Mouse (Mus musculus): Measurements from ENCODE around the gene Bmp2k. TPM values are rescaled to one million over a fixed set of nuclear protein-coding genes. Genes with fewer than 3 reads are reported as not detected.

Bmp2k gene
- polyA plus RNA-seq, 1 experiment from 2014 or later, result 11.2 TPM

GRCm38 (mm10) chr5:97097631-97098041 lies 100.1 kb downstream of the Bmp2k start:
- ATAC-seq (ENCODE audit: low FRiP score, low read depth), result no peak
- no peaks in the 10 kb centered on the region for H3K27me3 ChIP-seq (replicated peaks)
- no peak overlapping the region for H3K27ac ChIP-seq
- H3K4me3 ChIP-seq, result no peak overlapping the region
- H3K9ac ChIP-seq, result no peak overlapping the region
- H3K36me3 ChIP-seq, result peaks cover 39% of the 10 kb centered on the region
- no peak overlapping the region for H3K4me2 ChIP-seq (replicated peaks)
- no peaks in the 10 kb centered on the region for H3K4me1 ChIP-seq
- WGBS, result 74% methylated on average over 9 of the region's 9 CpGs
- no peaks in the 10 kb centered on the region for H3K9me3 ChIP-seq

- Histone ChIP-seq H3K27me3 (replicated peaks) (no peaks in the 10 kb centered on the region), H3K36me3 (peaks cover 38% of the 10 kb centered on the region), H3K9ac (no peak overlapping the region), H3K27ac (no peak overlapping the region), H3K4me3 (no peak overlapping the region), H3K4me1 (no peaks in the 10 kb centered on the region), H3K9me3 (no peaks in the 10 kb centered on the region), H3K4me2 (replicated peaks) (no peak overlapping the region)
- no peak for ATAC-seq (ENCODE audit: low FRiP score, low read depth)
- WGBS, result 94% methylated on average over 8 of the region's 8 CpGs
Observed at GRCm38 (mm10) chr5:97099954-97100353, 102.5 kb downstream of the Bmp2k start.

DNA sequence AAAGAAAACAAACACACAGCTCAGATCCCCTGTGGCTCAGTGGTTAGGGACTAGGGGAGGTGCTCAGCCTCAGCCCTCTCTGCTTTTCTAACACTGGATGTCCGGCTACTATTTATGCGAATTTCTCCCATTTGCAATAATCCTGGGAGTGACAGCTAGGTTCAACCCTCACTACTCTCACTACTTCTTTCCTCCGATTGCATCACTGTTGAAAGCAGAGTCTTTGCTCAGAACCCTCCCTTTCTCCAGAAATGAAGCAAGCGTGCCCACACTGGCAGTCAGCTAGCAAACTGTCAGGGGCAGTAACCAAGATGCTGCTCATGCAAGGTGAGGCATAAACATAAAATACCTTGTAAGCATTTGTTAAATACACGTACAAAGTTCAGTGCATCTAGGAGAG lies 110.8 kb downstream of the Bmp2k start:
- peaks cover 11% of the 10 kb centered on the region for H3K36me3 ChIP-seq
- H3K4me2 ChIP-seq (replicated peaks), result no peak overlapping the region
- no peaks in the 10 kb centered on the region for H3K9me3 ChIP-seq
- 90% methylated on average over 5 of the region's 5 CpGs for WGBS
- no peak for ATAC-seq (ENCODE audit: low FRiP score, low read depth)
- H3K9ac ChIP-seq, result no peak overlapping the region
- peaks cover 15% of the 10 kb centered on the region for H3K4me1 ChIP-seq
- H3K4me3 ChIP-seq, result no peak overlapping the region
- H3K27me3 ChIP-seq (replicated peaks), result no peaks in the 10 kb centered on the region
- H3K27ac ChIP-seq, result no peak overlapping the region

- Histone ChIP-seq H3K4me3 (peak overlapping the region; percentile 75), H3K9me3 (no peaks in the 10 kb centered on the region), H3K36me3 (peaks cover 11% of the 10 kb centered on the region), H3K27ac (no peak overlapping the region), H3K4me2 (replicated peaks) (peak overlapping the region; percentile 73), H3K4me1 (peaks cover 15% of the 10 kb centered on the region), H3K9ac (no peak overlapping the region; the same call in 1 of the 2 replicates), H3K27me3 (replicated peaks) (no peaks in the 10 kb centered on the region)
- 9% methylated on average over 2 of the region's 2 CpGs for WGBS
- ATAC-seq (ENCODE audit: low FRiP score, low read depth), result no peak
Observed at GRCm38 (mm10) chr5:97110133-97110532, 112.6 kb downstream of the Bmp2k start.

- ATAC-seq (ENCODE audit: low FRiP score, low read depth), result peak; percentile 1; the same call in 1 of the 2 replicates
- WGBS, result 9% methylated on average over 5 of the region's 5 CpGs
Observed at GRCm38 (mm10) chr5:97110697-97111096, 113.2 kb downstream of the Bmp2k start.

GRCm38 (mm10) chr5:97111207-97111910 lies 113.9 kb downstream of the Bmp2k start, which contains the start of gene Paqr3:
Gene Paqr3 (minus strand): TSS chr5:97111596.
- Histone ChIP-seq H3K36me3 (peaks cover 11% of the 10 kb centered on the region), H3K4me2 (replicated peaks) (peak within 1 kb of the TSS; percentile 73), H3K9ac (peak within 1 kb of the TSS; percentile 76), H3K4me1 (peaks cover 15% of the 10 kb centered on the region), H3K4me3 (peak within 1 kb of the TSS; percentile 75), H3K27ac (no peak within 1 kb of the TSS; the same call in 1 of the 2 replicates), H3K27me3 (replicated peaks) (no peaks in the 10 kb centered on the region), H3K9me3 (no peaks in the 10 kb centered on the region)
- peak; percentile 99 for ATAC-seq (ENCODE audit: low FRiP score, low read depth)
- under 1% methylated on average over 62 of the region's 62 CpGs for WGBS

More at GRCm38 (mm10) chr5:97110697-97111096, 113.2 kb downstream of the Bmp2k start:
- Histone ChIP-seq H3K9me3 (no peaks in the 10 kb centered on the region), H3K4me3 (peak overlapping the region; percentile 75), H3K4me1 (peaks cover 15% of the 10 kb centered on the region), H3K36me3 (peaks cover 11% of the 10 kb centered on the region), H3K9ac (peak overlapping the region; percentile 76), H3K27ac (no peak overlapping the region), H3K4me2 (replicated peaks) (peak overlapping the region; percentile 73), H3K27me3 (replicated peaks) (no peaks in the 10 kb centered on the region)

GRCm38 (mm10) chr5:97124977-97125376 lies 127.5 kb downstream of the Bmp2k start:
- H3K9ac ChIP-seq, result no peak overlapping the region
- 87% methylated on average over 12 of the region's 12 CpGs for WGBS
- H3K27ac ChIP-seq, result no peak overlapping the region
- H3K27me3 ChIP-seq (replicated peaks), result no peaks in the 10 kb centered on the region
- H3K36me3 ChIP-seq, result no peaks in the 10 kb centered on the region
- H3K4me3 ChIP-seq, result no peak overlapping the region
- no peaks in the 10 kb centered on the region for H3K4me1 ChIP-seq
- no peaks in the 10 kb centered on the region for H3K9me3 ChIP-seq
- ATAC-seq (ENCODE audit: low FRiP score, low read depth), result no peak
- H3K4me2 ChIP-seq (replicated peaks), result no peak overlapping the region

DNA sequence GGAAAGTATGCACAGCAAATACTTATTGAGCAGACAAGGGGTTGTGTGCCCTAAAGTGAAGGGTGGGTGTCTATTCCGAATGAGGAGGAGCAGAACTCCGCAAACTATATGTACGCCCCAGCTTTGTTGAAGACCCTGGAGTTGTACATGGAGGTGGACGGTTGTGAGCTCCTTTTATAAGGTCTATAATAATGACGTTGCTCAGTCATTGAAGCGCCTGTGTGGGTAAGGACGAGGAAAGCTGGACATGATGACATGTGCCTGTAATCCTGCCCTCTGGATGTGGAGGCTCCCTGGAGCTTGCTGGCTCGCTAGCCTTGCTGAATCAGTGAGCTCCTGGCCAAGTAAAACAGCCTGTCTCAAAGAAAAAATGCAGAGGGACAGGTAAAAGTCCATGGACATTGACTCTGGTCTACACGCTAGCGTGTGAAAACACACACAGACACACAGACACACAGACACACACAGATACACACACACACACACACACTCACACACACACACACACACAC lies 128.0 kb downstream of the Bmp2k start:
- no peaks in the 10 kb centered on the region for H3K27me3 ChIP-seq (replicated peaks)
- no peak overlapping the region for H3K4me3 ChIP-seq
- no peaks in the 10 kb centered on the region for H3K9me3 ChIP-seq
- H3K9ac ChIP-seq, result no peak overlapping the region
- H3K27ac ChIP-seq, result no peak overlapping the region
- ATAC-seq (ENCODE audit: low FRiP score, low read depth), result 0 out of 2 replicates have a peak, but pooled peaks have one; percentile 22
- 75% methylated on average over 10 of the region's 10 CpGs for WGBS
- H3K36me3 ChIP-seq, result no peaks in the 10 kb centered on the region
- no peak overlapping the region for H3K4me2 ChIP-seq (replicated peaks)
- no peaks in the 10 kb centered on the region for H3K4me1 ChIP-seq

DNA sequence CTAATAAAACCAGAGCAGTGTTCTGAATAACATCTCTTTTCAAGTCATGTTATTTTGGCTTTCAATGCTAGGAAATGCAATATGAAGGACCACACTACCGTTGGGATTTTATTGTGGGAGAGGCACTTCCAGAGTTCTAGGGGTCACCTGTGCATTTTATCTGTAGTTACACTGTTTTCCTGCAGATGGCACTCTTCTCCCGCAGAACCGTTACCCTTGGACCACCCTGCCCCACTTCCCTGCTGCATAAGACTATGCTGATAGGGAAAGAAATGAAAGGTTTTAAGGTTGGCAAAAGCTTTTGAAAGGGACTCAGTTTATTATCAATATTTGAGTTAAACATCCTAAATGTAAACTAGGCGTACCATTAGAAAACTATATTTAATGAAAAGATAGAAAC lies 128.5 kb downstream of the Bmp2k start:
- Histone ChIP-seq H3K27ac (no peak overlapping the region), H3K36me3 (no peaks in the 10 kb centered on the region), H3K4me1 (no peaks in the 10 kb centered on the region), H3K4me3 (no peak overlapping the region), H3K4me2 (replicated peaks) (no peak overlapping the region), H3K9me3 (no peaks in the 10 kb centered on the region), H3K27me3 (replicated peaks) (no peaks in the 10 kb centered on the region), H3K9ac (no peak overlapping the region)
- peak; percentile 77; the same call in 1 of the 2 replicates for ATAC-seq (ENCODE audit: low FRiP score, low read depth)
- 19% methylated on average over 4 of the region's 4 CpGs for WGBS

DNA sequence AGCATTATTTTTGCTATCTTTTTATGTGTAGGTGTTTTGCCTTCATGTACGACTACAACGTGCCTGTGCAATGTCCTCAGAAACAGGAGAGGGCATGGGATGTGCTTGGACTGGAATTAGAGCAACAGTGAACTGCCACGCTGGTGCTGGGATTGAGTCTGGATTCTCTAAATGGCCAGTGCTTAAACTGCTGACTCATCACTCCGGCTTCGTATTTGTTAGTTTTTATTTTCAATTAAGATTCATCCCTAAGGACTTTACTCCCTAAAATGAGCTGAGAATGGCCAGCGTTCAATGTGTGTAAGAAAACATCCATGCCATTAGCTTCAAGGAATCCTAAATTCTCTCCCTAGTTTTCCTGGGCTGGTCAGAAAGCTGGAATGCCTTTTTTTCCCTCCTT lies 129.8 kb downstream of the Bmp2k start:
- H3K9ac ChIP-seq, result no peak overlapping the region

DNA sequence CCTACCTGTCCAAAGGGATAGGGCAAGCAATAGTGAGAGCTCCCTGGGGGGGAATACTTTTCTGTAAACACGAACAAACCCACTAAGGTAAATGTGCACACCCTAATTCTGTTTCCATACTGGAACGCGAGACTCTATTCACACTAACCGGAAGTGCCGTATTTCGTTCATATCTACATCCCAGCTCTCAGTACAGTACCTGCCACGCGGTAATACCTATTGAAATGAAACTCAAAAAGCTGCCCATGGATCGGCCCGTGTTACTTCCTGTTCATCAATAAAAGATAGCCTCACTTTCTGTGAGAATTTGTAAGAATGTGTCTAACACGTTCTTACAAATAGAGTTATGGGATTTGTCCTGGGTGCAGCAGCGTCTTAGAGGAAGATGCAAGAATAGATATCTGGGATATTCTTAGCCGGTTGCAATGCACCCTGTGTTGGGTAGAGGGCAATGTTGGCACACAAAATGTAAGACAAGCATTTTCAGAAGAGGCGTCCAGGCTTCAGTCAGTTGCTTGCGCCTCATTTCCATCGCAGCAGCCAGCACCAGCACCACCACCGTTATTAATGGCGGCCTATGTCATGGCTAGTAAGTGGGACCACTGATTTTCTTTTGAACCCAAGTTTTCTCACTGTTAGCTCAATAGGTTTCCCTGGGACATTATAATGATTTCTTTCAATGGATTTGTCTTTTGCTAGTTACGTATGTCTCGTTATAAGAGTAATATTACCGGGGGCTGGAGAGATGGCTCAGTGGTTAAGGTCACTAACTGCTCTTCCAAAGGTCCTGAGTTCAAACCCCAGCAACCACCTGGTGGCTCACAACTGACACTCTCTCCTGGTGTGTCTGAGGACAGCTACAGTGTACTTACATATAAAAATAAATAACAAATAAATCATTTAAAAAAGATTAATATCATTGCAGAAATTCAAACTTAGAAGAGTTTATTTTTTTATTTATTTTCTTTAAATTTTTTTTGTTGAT lies 131.0 kb downstream of the Bmp2k start:
- H3K4me2 ChIP-seq (replicated peaks), result no peak overlapping the region

More for the DNA sequence above, 129.8 kb downstream of the Bmp2k start:
- Histone ChIP-seq H3K36me3 (no peaks in the 10 kb centered on the region), H3K4me3 (no peak overlapping the region), H3K9me3 (no peaks in the 10 kb centered on the region), H3K4me1 (no peaks in the 10 kb centered on the region), H3K27ac (no peak overlapping the region), H3K27me3 (replicated peaks) (no peaks in the 10 kb centered on the region), H3K4me2 (replicated peaks) (no peak overlapping the region)
- 84% methylated on average over 6 of the region's 6 CpGs for WGBS
- no peak for ATAC-seq (ENCODE audit: low FRiP score, low read depth)

GRCm38 (mm10) chr5:97129589-97129988 lies 132.1 kb downstream of the Bmp2k start:
- Histone ChIP-seq H3K27ac (no peak overlapping the region), H3K9ac (no peak overlapping the region), H3K4me3 (no peak overlapping the region), H3K36me3 (no peaks in the 10 kb centered on the region), H3K9me3 (no peaks in the 10 kb centered on the region), H3K27me3 (replicated peaks) (no peaks in the 10 kb centered on the region), H3K4me2 (replicated peaks) (no peak overlapping the region), H3K4me1 (no peaks in the 10 kb centered on the region)
- WGBS, result 95% methylated on average over 2 of the region's 2 CpGs
- ATAC-seq (ENCODE audit: low FRiP score, low read depth), result no peak

More for the DNA sequence above, 131.0 kb downstream of the Bmp2k start:
- no peak overlapping the region for H3K27ac ChIP-seq
- H3K27me3 ChIP-seq (replicated peaks), result no peaks in the 10 kb centered on the region
- ATAC-seq (ENCODE audit: low FRiP score, low read depth), result peak; percentile 81
- no peaks in the 10 kb centered on the region for H3K36me3 ChIP-seq
- H3K9ac ChIP-seq, result no peak overlapping the region
- no peaks in the 10 kb centered on the region for H3K9me3 ChIP-seq
- no peak overlapping the region for H3K4me3 ChIP-seq
- WGBS, result 48% methylated on average over 21 of the region's 21 CpGs
- H3K4me1 ChIP-seq, result no peaks in the 10 kb centered on the region
